In genomic region chr11:7113687-7114086, GRCm38 (mm10) we compare ENCODE assay signal across 10 mouse cellular contexts. TPM values are rescaled to one million over a fixed set of nuclear protein-coding genes. Genes with fewer than 3 reads are reported as not detected.
DNase-seq lines count a peak whose midpoint lies in the region; ATAC-seq and TF ChIP-seq lines count a peak whose summit lies in the region.
"Had no signal": no experiment of that assay in that cellular context is flagged by ENCODE, and none has a peak within 500 bp of the region (broad histone marks: within the 10 kb centered on the region; RNA-seq: fewer than 3 reads in every experiment).

No protein-coding gene starts in this region.

- H3K4me1 ChIP-seq in forebrain, embryonic 14.5 days (ENCODE audit: control insufficient read depth, insufficient read depth, low read length): peaks cover 4% of the 10 kb centered on the region; the same call in 1 of the 2 replicates
- no peaks in the 10 kb centered on the region for H3K4me1 ChIP-seq in forebrain, embryonic 11.5 days (replicated peaks; ENCODE audit: control insufficient read depth, insufficient read depth, low read length)
- H3K4me1 ChIP-seq in intestine, embryonic 14.5 days (replicated peaks; ENCODE audit: control insufficient read depth, insufficient read depth, low read length): 0 out of 2 replicates have a peak, but pooled peaks cover 4% of the 10 kb centered on the region
- no peaks in the 10 kb centered on the region for H3K4me1 ChIP-seq in intestine, postnatal 0 days (replicated peaks; ENCODE audit: control insufficient read depth, insufficient read depth, low read length)
- no peaks in the 10 kb centered on the region for H3K4me1 ChIP-seq in stomach, postnatal 0 days (replicated peaks; ENCODE audit: control insufficient read depth, insufficient read depth)
- H3K4me1 ChIP-seq: limb, embryonic 10.5 days had no signal

- no peaks in the 10 kb centered on the region for H3K9me3 ChIP-seq in forebrain, embryonic 14.5 days (replicated peaks; ENCODE audit: control insufficient read depth, low read length)
- no peaks in the 10 kb centered on the region for H3K9me3 ChIP-seq in forebrain, embryonic 11.5 days (ENCODE audit: control insufficient read depth, low read length)
- H3K9me3 ChIP-seq in intestine, embryonic 14.5 days (ENCODE audit: control insufficient read depth, low read length): no peaks in the 10 kb centered on the region
- no peaks in the 10 kb centered on the region for H3K9me3 ChIP-seq in intestine, postnatal 0 days (ENCODE audit: control insufficient read depth)
- H3K9me3 ChIP-seq in stomach, postnatal 0 days (ENCODE audit: control insufficient read depth, low read length): no peaks in the 10 kb centered on the region
- H3K9me3 ChIP-seq: limb, embryonic 10.5 days had no signal

- ATAC-seq in forebrain, embryonic 14.5 days: peak; percentile 48; the same call in 1 of the 2 replicates
- ATAC-seq in forebrain, embryonic 11.5 days (replicated peaks; ENCODE audit: low FRiP score): no peak
- 0 out of 2 replicates have a peak, but pooled peaks have one; percentile 30 for ATAC-seq in intestine, embryonic 14.5 days (replicated peaks; ENCODE audit: low FRiP score, low TSS enrichment, low read depth)
- no peak for ATAC-seq in intestine, postnatal 0 days
- ATAC-seq in stomach, postnatal 0 days (ENCODE audit: low FRiP score, low TSS enrichment): no peak

- TF ChIP-seq EP300 in stomach, postnatal 0 days (optimal IDR thresholded peaks at IDR 0.05): no peak

- no peaks in the 10 kb centered on the region for H3K27me3 ChIP-seq in forebrain, embryonic 14.5 days (replicated peaks; ENCODE audit: control insufficient read depth, insufficient read depth, low read length)
- H3K27me3 ChIP-seq in forebrain, embryonic 11.5 days (ENCODE audit: control insufficient read depth, insufficient read depth, low read length): no peaks in the 10 kb centered on the region
- no peaks in the 10 kb centered on the region for H3K27me3 ChIP-seq in intestine, embryonic 14.5 days (replicated peaks; ENCODE audit: control insufficient read depth, insufficient read depth, low read length)
- H3K27me3 ChIP-seq in intestine, postnatal 0 days (replicated peaks; ENCODE audit: control insufficient read depth, insufficient read depth, low read length): no peaks in the 10 kb centered on the region
- H3K27me3 ChIP-seq in stomach, postnatal 0 days (ENCODE audit: control insufficient read depth, insufficient read depth, low read length): no peaks in the 10 kb centered on the region

- no peak for DNase-seq in forebrain, embryonic 14.5 days (ENCODE audit: low spot score)
- no peak for DNase-seq in forebrain, embryonic 11.5 days (ENCODE audit: low spot score)
- no peak for DNase-seq in intestine, embryonic 14.5 days (ENCODE audit: low spot score)
- peak; percentile 56 for DNase-seq in retina, postnatal 1 day
- DNase-seq in retina, embryonic 14.5 days (ENCODE audit: low spot score): no peak
- peak; percentile 39 for DNase-seq in stomach, postnatal 0 days (ENCODE audit: low spot score)
- DNase-seq: gastrocnemius, postnatal 36 days; thymus, postnatal 36 days had no signal

- H3K9ac ChIP-seq in forebrain, embryonic 14.5 days (ENCODE audit: low read length): no peak overlapping the region
- no peak overlapping the region for H3K9ac ChIP-seq in forebrain, embryonic 11.5 days (ENCODE audit: low read length)
- H3K9ac ChIP-seq in intestine, embryonic 14.5 days (ENCODE audit: low read length): no peak overlapping the region
- no peak overlapping the region for H3K9ac ChIP-seq in intestine, postnatal 0 days (ENCODE audit: low read depth, low read length)
- H3K9ac ChIP-seq in stomach, postnatal 0 days (ENCODE audit: low read length): no peak overlapping the region

- no peaks in the 10 kb centered on the region for H3K36me3 ChIP-seq in forebrain, embryonic 14.5 days (ENCODE audit: control insufficient read depth, insufficient read depth, low read length)
- H3K36me3 ChIP-seq in forebrain, embryonic 11.5 days (ENCODE audit: control insufficient read depth, insufficient read depth, low read length): no peaks in the 10 kb centered on the region
- H3K36me3 ChIP-seq in intestine, embryonic 14.5 days (ENCODE audit: control insufficient read depth, insufficient read depth, low read length): no peaks in the 10 kb centered on the region
- no peaks in the 10 kb centered on the region for H3K36me3 ChIP-seq in intestine, postnatal 0 days (ENCODE audit: control insufficient read depth, insufficient read depth)
- H3K36me3 ChIP-seq in stomach, postnatal 0 days (ENCODE audit: control insufficient read depth, insufficient read depth, low read length): no peaks in the 10 kb centered on the region
- H3K36me3 ChIP-seq: limb, embryonic 10.5 days had no signal

- H3K4me2 ChIP-seq in forebrain, embryonic 14.5 days (ENCODE audit: low read length): no peak overlapping the region
- no peak overlapping the region for H3K4me2 ChIP-seq in forebrain, embryonic 11.5 days (ENCODE audit: low read depth, low read length, severe bottlenecking)
- H3K4me2 ChIP-seq in intestine, embryonic 14.5 days (ENCODE audit: low read length): no peak overlapping the region
- H3K4me2 ChIP-seq in intestine, postnatal 0 days (replicated peaks; ENCODE audit: low read depth): no peak overlapping the region
- no peak overlapping the region for H3K4me2 ChIP-seq in stomach, postnatal 0 days (replicated peaks; ENCODE audit: low read depth)

- 59% methylated on average over 6 of the region's 6 CpGs for WGBS in forebrain, embryonic 14.5 days
- 61% methylated on average over 6 of the region's 6 CpGs for WGBS in forebrain, embryonic 11.5 days
- WGBS in intestine, embryonic 14.5 days: 49% methylated on average over 6 of the region's 6 CpGs
- 58% methylated on average over 6 of the region's 6 CpGs for WGBS in intestine, postnatal 0 days
- WGBS in stomach, postnatal 0 days: 54% methylated on average over 5 of the region's 6 CpGs

- no peak for TF ChIP-seq CTCF in intestine, postnatal 0 days (IDR thresholded peaks at IDR 0.05; ENCODE audit: low read depth)
- TF ChIP-seq CTCF in stomach, postnatal 0 days (IDR thresholded peaks at IDR 0.05; ENCODE audit: low read depth): no peak

- H3K27ac ChIP-seq in forebrain, embryonic 14.5 days (ENCODE audit: low read depth, low read length): no peak overlapping the region
- H3K27ac ChIP-seq in forebrain, embryonic 11.5 days (ENCODE audit: low read depth, low read length): no peak overlapping the region
- H3K27ac ChIP-seq in intestine, embryonic 14.5 days (ENCODE audit: low read depth): no peak overlapping the region
- no peak overlapping the region for H3K27ac ChIP-seq in intestine, postnatal 0 days (ENCODE audit: low read depth, low read length)
- no peak overlapping the region for H3K27ac ChIP-seq in stomach, postnatal 0 days (replicated peaks)
- H3K27ac ChIP-seq: limb, embryonic 10.5 days had no signal

- no peak overlapping the region for H3K4me3 ChIP-seq in forebrain, embryonic 14.5 days (ENCODE audit: low read depth, low read length)
- no peak overlapping the region for H3K4me3 ChIP-seq in forebrain, embryonic 11.5 days (ENCODE audit: low read depth, low read length)
- H3K4me3 ChIP-seq in intestine, embryonic 14.5 days (ENCODE audit: low read depth, low read length): no peak overlapping the region
- no peak overlapping the region for H3K4me3 ChIP-seq in intestine, postnatal 0 days (ENCODE audit: low read depth, low read length)
- H3K4me3 ChIP-seq in stomach, postnatal 0 days (ENCODE audit: low read depth, low read length): no peak overlapping the region
- H3K4me3 ChIP-seq: limb, embryonic 10.5 days had no signal

RNA-seq across cellular contexts. Expression of gene Adcy1, which starts 50.4 kb away (rescaled TPM):
- 5.0 and 7.9 TPM in 2 replicates for polyA plus RNA-seq in forebrain, embryonic 14.5 days (2014; fragmentation: Nextera tagmentation; extraction: Ambion mirVana)
- polyA plus RNA-seq in forebrain, embryonic 11.5 days (2014; fragmentation: Nextera tagmentation; extraction: Ambion mirVana): 1.3 and 1.7 TPM in 2 replicates
- polyA plus RNA-seq in intestine, embryonic 14.5 days (2014; fragmentation: Nextera tagmentation; extraction: Ambion mirVana): 1.9 and 2.1 TPM in 2 replicates
- polyA plus RNA-seq in intestine, postnatal 0 days (2015; fragmentation: Nextera tagmentation; extraction: Ambion mirVana): 0.40 and 0.52 TPM in 2 replicates
- 0.73 and 0.82 TPM in 2 replicates for polyA plus RNA-seq in stomach, postnatal 0 days (2015; fragmentation: Nextera tagmentation; extraction: Ambion mirVana)

Comparison
In these comparisons a context has a peak if more than half of its experiments do, and no peak if none do; other contexts are left out.
1. ATAC-seq: peak in forebrain, embryonic 14.5 days (single experiment) and intestine, embryonic 14.5 days (single experiment); none in forebrain, embryonic 11.5 days (single experiment), intestine, postnatal 0 days (single experiment) and stomach, postnatal 0 days (single experiment).
2. DNase-seq: peak in retina, postnatal 1 day (single experiment) and stomach, postnatal 0 days (single experiment); none in forebrain, embryonic 14.5 days (single experiment), forebrain, embryonic 11.5 days (single experiment), intestine, embryonic 14.5 days (single experiment) and retina, embryonic 14.5 days (single experiment).